Mouse (Mus musculus) limb, embryonic 13.5 days (tissue): ENCODE results near the gene Thop1. TPM values are rescaled to one million over a fixed set of nuclear protein-coding genes. Genes with fewer than 3 reads are reported as not detected.
A peak's percentile ranks its signal among the peaks of the same experiment; 100 is the strongest.

ENCODE experiments used
- ATAC-seq: fragments of 200-750 bp; cut with Nextera tagmentation; 2 replicates; pipeline ENCODE4 v1.8.0; 2017; ENCODE audit warnings: low read depth, moderate number of reproducible peaks, moderate TSS enrichment; ENCODE audit not compliant: low FRiP score
- H3K27ac ChIP-seq: fragments of 300-500 bp; sonication (generic); 2 replicates; pipeline ENCODE4 v1.5.1; 2015; ENCODE audit warnings: inconsistent platforms, mild to moderate bottlenecking, moderate library complexity
- H3K27me3 ChIP-seq: fragments of 300-500 bp; sonication (generic); 2 replicates; pipeline ENCODE4 v1.6.1; 2015; ENCODE audit warnings: mild to moderate bottlenecking, inconsistent platforms
- H3K36me3 ChIP-seq: fragments of 300-500 bp; sonication (generic); 2 replicates; pipeline ENCODE4 v1.6.1; 2015; ENCODE audit warnings: inconsistent platforms, mild to moderate bottlenecking, moderate library complexity
- H3K4me1 ChIP-seq: fragments of 300-500 bp; sonication (generic); 2 replicates; pipeline ENCODE4 v1.6.1; 2015; ENCODE audit warnings: inconsistent platforms
- H3K4me2 ChIP-seq: fragments of 300-500 bp; sonication (generic); replicated peaks from 2 replicates; pipeline ENCODE4 v1.6.1; 2015; ENCODE audit warnings: inconsistent platforms, mild to moderate bottlenecking, moderate library complexity
- H3K4me3 ChIP-seq: fragments of 300-500 bp; sonication (generic); 2 replicates; pipeline ENCODE4 v1.5.1; 2015; ENCODE audit warnings: moderate library complexity, mild to moderate bottlenecking, inconsistent platforms
- H3K9ac ChIP-seq: fragments of 300-500 bp; sonication (generic); 2 replicates; pipeline ENCODE4 v1.6.1; 2015; ENCODE audit warnings: mild to moderate bottlenecking, inconsistent platforms
- H3K9me3 ChIP-seq: fragments of 300-500 bp; sonication (generic); 2 replicates; pipeline ENCODE4 v1.6.1; 2016; ENCODE audit warnings: inconsistent platforms
- WGBS: fragments of 180-500 bp; shearing (Covaris S2); methylation state at CpG from one replicate; pipeline ENCODE4 v1.1.7; 2015; 5-methylcytosine and 5-hydroxymethylcytosine counted together
- polyA plus RNA-seq: library from polyadenylated mRNA; unstranded; fragments of >200 nt; fragmentation: Nextera tagmentation; extraction: Ambion mirVana; gene quantifications from 2 replicates; pipeline ENCODE4 v1.2.1, GENCODE M21; 2015

The Thop1 gene
- 58.4 and 62.0 TPM in 2 replicates for polyA plus RNA-seq

- Histone ChIP-seq H3K4me2 (peak within 1 kb of the TSS; percentile 79), H3K9ac (peak within 1 kb of the TSS; percentile 93), H3K9me3 (no peaks in the 10 kb centered on the region), H3K27me3 (no peaks in the 10 kb centered on the region), H3K27ac (no peak within 1 kb of the TSS; the same call in 1 of the 2 replicates), H3K4me1 (peaks cover 20% of the 10 kb centered on the region), H3K4me3 (peak within 1 kb of the TSS; percentile 73), H3K36me3 (peaks cover 21% of the 10 kb centered on the region)
- under 1% methylated on average over 35 of the region's 35 CpGs for WGBS
- peak; percentile 97 for ATAC-seq
Observed at GRCm38 (mm10) chr10:81069836-81070235, at the start of gene Thop1. Gene Thop1, plus strand, starts transcription at chr10:81070035.

- Histone ChIP-seq H3K9ac (no peak overlapping the region), H3K27me3 (peaks cover 53% of the 10 kb centered on the region), H3K27ac (no peak overlapping the region), H3K4me1 (peaks cover 5% of the 10 kb centered on the region), H3K36me3 (no peaks in the 10 kb centered on the region), H3K4me2 (no peak overlapping the region), H3K4me3 (no peak overlapping the region), H3K9me3 (0 out of 2 replicates have a peak, but pooled peaks cover 4% of the 10 kb centered on the region)
- ATAC-seq: no peak
- WGBS: 50% methylated on average over 2 of the region's 2 CpGs
Observed at GRCm38 (mm10) chr10:81020207-81020606, 49.6 kb upstream of the Thop1 start.

GRCm38 (mm10) chr10:81021547-81022110 lies 48.2 kb upstream of the Thop1 start:
- WGBS: 17% methylated on average over 26 of the region's 26 CpGs
- H3K9ac ChIP-seq: no peak overlapping the region
- peaks cover 6% of the 10 kb centered on the region for H3K4me1 ChIP-seq
- 0 out of 2 replicates have a peak, but pooled peaks cover 4% of the 10 kb centered on the region for H3K9me3 ChIP-seq
- ATAC-seq: no peak
- peaks cover 67% of the 10 kb centered on the region for H3K27me3 ChIP-seq
- H3K4me3 ChIP-seq: no peak overlapping the region
- no peak overlapping the region for H3K27ac ChIP-seq
- H3K36me3 ChIP-seq: no peaks in the 10 kb centered on the region
- peak overlapping the region; percentile 14; the same call in 1 of the 2 replicates for H3K4me2 ChIP-seq

- Histone ChIP-seq H3K36me3 (no peaks in the 10 kb centered on the region), H3K27me3 (peaks cover 75% of the 10 kb centered on the region), H3K4me1 (peaks cover 6% of the 10 kb centered on the region), H3K4me3 (no peak overlapping the region), H3K4me2 (no peak overlapping the region), H3K9me3 (0 out of 2 replicates have a peak, but pooled peaks cover 4% of the 10 kb centered on the region), H3K9ac (no peak overlapping the region), H3K27ac (no peak overlapping the region)
- ATAC-seq: no peak
- 67% methylated on average over 8 of the region's 8 CpGs for WGBS
Observed at GRCm38 (mm10) chr10:81022744-81023143, 47.1 kb upstream of the Thop1 start.

- Histone ChIP-seq H3K9me3 (0 out of 2 replicates have a peak, but pooled peaks cover 4% of the 10 kb centered on the region), H3K4me2 (no peak overlapping the region), H3K27ac (no peak overlapping the region), H3K36me3 (no peaks in the 10 kb centered on the region), H3K4me3 (no peak overlapping the region), H3K27me3 (peaks cover 75% of the 10 kb centered on the region), H3K4me1 (peaks cover 6% of the 10 kb centered on the region), H3K9ac (no peak overlapping the region)
- no peak for ATAC-seq
- WGBS: 65% methylated on average over 5 of the region's 5 CpGs
Observed at GRCm38 (mm10) chr10:81024346-81024937, 45.4 kb upstream of the Thop1 start.

GRCm38 (mm10) chr10:81025047-81025621 lies 44.7 kb upstream of the Thop1 start:
- no peak overlapping the region for H3K27ac ChIP-seq
- peaks cover 70% of the 10 kb centered on the region for H3K27me3 ChIP-seq

GRCm38 (mm10) chr10:81025639-81026275 lies 44.1 kb upstream of the Thop1 start, which contains the start of gene Diras1:
Gene Diras1, minus strand, starts transcription at chr10:81025662.
- Histone ChIP-seq H3K9ac (peak within 1 kb of the TSS; percentile 50; the same call in 1 of the 2 replicates), H3K9me3 (0 out of 2 replicates have a peak, but pooled peaks cover 4% of the 10 kb centered on the region), H3K4me1 (peaks cover 6% of the 10 kb centered on the region), H3K4me3 (peak within 1 kb of the TSS; percentile 35), H3K36me3 (peaks cover 10% of the 10 kb centered on the region), H3K27me3 (peaks cover 66% of the 10 kb centered on the region), H3K27ac (no peak within 1 kb of the TSS), H3K4me2 (peak within 1 kb of the TSS; percentile 62)
- no peak for ATAC-seq
- WGBS: 48% methylated on average over 12 of the region's 12 CpGs

More at GRCm38 (mm10) chr10:81025047-81025621, 44.7 kb upstream of the Thop1 start:
- no peak for ATAC-seq
- peaks cover 6% of the 10 kb centered on the region for H3K4me1 ChIP-seq
- peak overlapping the region; percentile 35 for H3K4me3 ChIP-seq
- peaks cover 4% of the 10 kb centered on the region for H3K36me3 ChIP-seq
- WGBS: 2% methylated on average over 37 of the region's 43 CpGs
- H3K9ac ChIP-seq: peak overlapping the region; percentile 50; the same call in 1 of the 2 replicates
- 0 out of 2 replicates have a peak, but pooled peaks cover 4% of the 10 kb centered on the region for H3K9me3 ChIP-seq
- peak overlapping the region; percentile 62 for H3K4me2 ChIP-seq

GRCm38 (mm10) chr10:81026857-81027256 lies 43.0 kb upstream of the Thop1 start:
- H3K9me3 ChIP-seq: 0 out of 2 replicates have a peak, but pooled peaks cover 4% of the 10 kb centered on the region
- no peak overlapping the region for H3K4me2 ChIP-seq
- no peak overlapping the region for H3K4me3 ChIP-seq
- H3K9ac ChIP-seq: no peak overlapping the region
- WGBS: 93% methylated on average over 5 of the region's 5 CpGs
- peaks cover 6% of the 10 kb centered on the region for H3K4me1 ChIP-seq
- peaks cover 19% of the 10 kb centered on the region for H3K36me3 ChIP-seq
- peaks cover 55% of the 10 kb centered on the region for H3K27me3 ChIP-seq
- no peak overlapping the region for H3K27ac ChIP-seq
- no peak for ATAC-seq

- H3K27me3 ChIP-seq: peaks cover 50% of the 10 kb centered on the region
- no peak for ATAC-seq
- WGBS: 61% methylated on average over 4 of the region's 4 CpGs
Observed at GRCm38 (mm10) chr10:81027331-81027730, 42.5 kb upstream of the Thop1 start.

GRCm38 (mm10) chr10:81028219-81028618 lies 41.6 kb upstream of the Thop1 start:
- H3K27ac ChIP-seq: no peak overlapping the region

More at GRCm38 (mm10) chr10:81027331-81027730, 42.5 kb upstream of the Thop1 start:
- Histone ChIP-seq H3K36me3 (peaks cover 23% of the 10 kb centered on the region), H3K9ac (no peak overlapping the region), H3K4me2 (no peak overlapping the region), H3K4me3 (no peak overlapping the region), H3K4me1 (peaks cover 6% of the 10 kb centered on the region), H3K27ac (no peak overlapping the region), H3K9me3 (0 out of 2 replicates have a peak, but pooled peaks cover 4% of the 10 kb centered on the region)

GRCm38 (mm10) chr10:81029031-81029430 lies 40.8 kb upstream of the Thop1 start:
- Histone ChIP-seq H3K36me3 (peaks cover 37% of the 10 kb centered on the region), H3K4me2 (no peak overlapping the region), H3K27ac (no peak overlapping the region), H3K9me3 (no peaks in the 10 kb centered on the region), H3K4me1 (peaks cover 6% of the 10 kb centered on the region), H3K27me3 (peaks cover 34% of the 10 kb centered on the region), H3K9ac (no peak overlapping the region), H3K4me3 (no peak overlapping the region)
- 70% methylated on average over 10 of the region's 10 CpGs for WGBS
- ATAC-seq: no peak

More at GRCm38 (mm10) chr10:81028219-81028618, 41.6 kb upstream of the Thop1 start:
- peaks cover 6% of the 10 kb centered on the region for H3K4me1 ChIP-seq
- H3K4me2 ChIP-seq: no peak overlapping the region
- no peak for ATAC-seq
- no peak overlapping the region for H3K4me3 ChIP-seq
- no peaks in the 10 kb centered on the region for H3K9me3 ChIP-seq
- H3K9ac ChIP-seq: no peak overlapping the region
- H3K27me3 ChIP-seq: peaks cover 42% of the 10 kb centered on the region
- peaks cover 31% of the 10 kb centered on the region for H3K36me3 ChIP-seq
